Mouse (Mus musculus) lung, postnatal 0 days (tissue): Measurements from ENCODE around the gene Btrc.

Experiments
- CTCF ChIP-seq: IDR thresholded peaks from 2 replicates; pipeline ENCODE4 v1.5.1; 2016; ENCODE audit warnings: antibody characterized with exemption, mild to moderate bottlenecking
- EP300 ChIP-seq: IDR thresholded peaks from 2 replicates; pipeline ENCODE4 v1.6.1; 2016; ENCODE audit warnings: antibody characterized with exemption, mild to moderate bottlenecking, control low read depth

DNA sequence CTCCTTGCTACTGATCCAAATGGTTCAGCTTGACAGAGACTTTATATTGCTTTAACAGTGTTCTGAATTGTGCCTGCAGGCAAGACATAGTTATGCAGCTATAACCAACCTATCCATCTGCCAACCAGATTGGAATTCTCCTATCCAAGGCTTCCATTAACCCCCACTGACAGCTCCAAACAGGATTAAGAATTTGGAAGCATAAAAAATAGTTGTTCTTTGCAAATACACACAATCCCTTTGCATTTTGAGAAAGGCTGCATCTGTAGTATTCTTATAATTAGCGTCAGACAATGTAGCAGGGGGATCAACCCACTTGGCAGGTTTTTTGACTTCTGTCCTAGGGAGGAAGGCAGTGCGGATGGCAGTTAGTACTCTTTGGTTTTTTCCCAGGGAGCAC lies 83.7 kb downstream of the Btrc start:
- TF ChIP-seq CTCF (no peak), EP300 (no peak)
